Mouse (Mus musculus) lung, adult 18-20 months (tissue): ENCODE results near the gene Gsta1.
"Not testable (repeated sequence)": the region's sequence is repeated elsewhere in the genome, so short reads cannot be mapped to it uniquely, and the experiment has no call there.

Experiments
- DNase-seq, 2 experiments: peaks; one replicate each; pipeline ENCODE4 v3.0.0; 2022; ENCODE audit warnings: mixed read lengths in 2 of 2

The Gsta1 gene

GRCm38 (mm10) chr9:78233121-78233695 lies 2.8 kb downstream of the Gsta1 start:
- not testable (repeated sequence) for DNase-seq

GRCm38 (mm10) chr9:78255683-78256470 lies 25.4 kb downstream of the Gsta1 start:
- not testable (repeated sequence) for DNase-seq

GRCm38 (mm10) chr9:78256914-78257313 lies 26.5 kb downstream of the Gsta1 start, which contains the start of gene Gm3776:
TSS of gene Gm3776 (plus strand) at chr9:78257129.
- DNase-seq = peak; percentile 3 to 10

GRCm38 (mm10) chr9:78259688-78260087 lies 29.2 kb downstream of the Gsta1 start:
- peak; percentile 59 to 68 for DNase-seq

- not testable (repeated sequence) for DNase-seq
Measured at GRCm38 (mm10) chr9:78270945-78271344, 40.5 kb downstream of the Gsta1 start.

- DNase-seq = not testable (repeated sequence)
Measured at GRCm38 (mm10) chr9:78282002-78282711, 51.7 kb downstream of the Gsta1 start.

- not testable (repeated sequence) for DNase-seq
Measured at GRCm38 (mm10) chr9:78289063-78289462, 58.6 kb downstream of the Gsta1 start.

GRCm38 (mm10) chr9:78289723-78290122 lies 59.3 kb downstream of the Gsta1 start, which contains the start of gene Gm10639:
TSS of gene Gm10639 (plus strand) at chr9:78289923.
- peak in 1 of 2 experiments; percentile 24 for DNase-seq
